Mouse (Mus musculus): ENCODE measurements around the gene Mtnr1b. TPM values are rescaled to one million over a fixed set of nuclear protein-coding genes. Genes with fewer than 3 reads are reported as not detected.
"Not testable (repeated sequence)": the region's sequence is repeated elsewhere in the genome, so short reads cannot be mapped to it uniquely, and the experiment has no call there.

The Mtnr1b gene
- polyA plus RNA-seq, 1 experiment from 2014 or later = not detected

GRCm38 (mm10) chr9:15870013-15870412, 4.3 kb downstream of the Mtnr1b start:
- H3K27me3 ChIP-seq (replicated peaks) = 0 out of 2 replicates have a peak, but pooled peaks cover 3% of the 10 kb centered on the region
- no peaks in the 10 kb centered on the region for H3K36me3 ChIP-seq
- H3K27ac ChIP-seq = no peak overlapping the region
- no peaks in the 10 kb centered on the region for H3K4me1 ChIP-seq
- H3K4me3 ChIP-seq = no peak overlapping the region
- WGBS = 74% methylated on average over 4 of the region's 4 CpGs
- H3K9me3 ChIP-seq = no peaks in the 10 kb centered on the region
- no peak overlapping the region for H3K9ac ChIP-seq
- ATAC-seq (ENCODE audit: low FRiP score, low read depth) = no peak
- H3K4me2 ChIP-seq (replicated peaks) = no peak overlapping the region

GRCm38 (mm10) chr9:15869456-15869855, 4.9 kb downstream of the Mtnr1b start:
- Histone ChIP-seq H3K4me2 (replicated peaks) (no peak overlapping the region), H3K4me3 (no peak overlapping the region), H3K27me3 (replicated peaks) (0 out of 2 replicates have a peak, but pooled peaks cover 3% of the 10 kb centered on the region), H3K36me3 (no peaks in the 10 kb centered on the region), H3K9me3 (no peaks in the 10 kb centered on the region), H3K9ac (no peak overlapping the region), H3K27ac (no peak overlapping the region), H3K4me1 (no peaks in the 10 kb centered on the region)
- no peak for ATAC-seq (ENCODE audit: low FRiP score, low read depth)
- WGBS = 78% methylated on average over 4 of the region's 4 CpGs

- Histone ChIP-seq H3K4me1 (no peaks in the 10 kb centered on the region), H3K36me3 (no peaks in the 10 kb centered on the region), H3K9me3 (no peaks in the 10 kb centered on the region), H3K4me3 (no peak overlapping the region), H3K27ac (no peak overlapping the region), H3K27me3 (replicated peaks) (no peaks in the 10 kb centered on the region), H3K9ac (no peak overlapping the region), H3K4me2 (replicated peaks) (no peak overlapping the region)
- ATAC-seq (ENCODE audit: low FRiP score, low read depth) = peak; percentile 45; the same call in 1 of the 2 replicates
- 63% methylated on average over 10 of the region's 10 CpGs for WGBS
These were observed 7.9 kb downstream of the Mtnr1b start for GRCm38 (mm10) chr9:15866280-15867072.

GRCm38 (mm10) chr9:15861402-15861801, 13.0 kb downstream of the Mtnr1b start:
- Histone ChIP-seq H3K9ac (no peak overlapping the region), H3K27ac (no peak overlapping the region)
- no peak for ATAC-seq (ENCODE audit: low FRiP score, low read depth)

GRCm38 (mm10) chr9:15850749-15851148, 23.6 kb downstream of the Mtnr1b start:
- H3K36me3 ChIP-seq = no peaks in the 10 kb centered on the region
- H3K9me3 ChIP-seq = no peaks in the 10 kb centered on the region
- H3K9ac ChIP-seq = no peak overlapping the region
- H3K4me2 ChIP-seq (replicated peaks) = no peak overlapping the region
- H3K27ac ChIP-seq = no peak overlapping the region
- H3K4me3 ChIP-seq = no peak overlapping the region
- no peaks in the 10 kb centered on the region for H3K27me3 ChIP-seq (replicated peaks)
- ATAC-seq (ENCODE audit: low FRiP score, low read depth) = no peak
- no peaks in the 10 kb centered on the region for H3K4me1 ChIP-seq

More at GRCm38 (mm10) chr9:15861402-15861801, 13.0 kb downstream of the Mtnr1b start:
- Histone ChIP-seq H3K9me3 (no peaks in the 10 kb centered on the region), H3K36me3 (no peaks in the 10 kb centered on the region), H3K4me2 (replicated peaks) (no peak overlapping the region), H3K27me3 (replicated peaks) (no peaks in the 10 kb centered on the region), H3K4me1 (no peaks in the 10 kb centered on the region), H3K4me3 (no peak overlapping the region)
- WGBS = 85% methylated on average over 5 of the region's 5 CpGs

- 90% methylated on average over 8 of the region's 8 CpGs for WGBS
- Histone ChIP-seq H3K4me1 (no peaks in the 10 kb centered on the region), H3K4me2 (replicated peaks) (no peak overlapping the region), H3K4me3 (no peak overlapping the region), H3K9me3 (no peaks in the 10 kb centered on the region), H3K27me3 (replicated peaks) (no peaks in the 10 kb centered on the region), H3K9ac (no peak overlapping the region), H3K36me3 (no peaks in the 10 kb centered on the region), H3K27ac (no peak overlapping the region)
- no peak for ATAC-seq (ENCODE audit: low FRiP score, low read depth)
These were observed 29.0 kb downstream of the Mtnr1b start for GRCm38 (mm10) chr9:15845390-15845789.

- not testable (repeated sequence) for H3K36me3 ChIP-seq; H3K4me1 ChIP-seq; H3K9me3 ChIP-seq; H3K27ac ChIP-seq; ATAC-seq (ENCODE audit: low FRiP score, low read depth); H3K27me3 ChIP-seq (replicated peaks); H3K9ac ChIP-seq; H3K4me3 ChIP-seq; H3K4me2 ChIP-seq (replicated peaks)
- 94% methylated on average over 4 of the region's 4 CpGs for WGBS
These were observed 29.4 kb downstream of the Mtnr1b start for GRCm38 (mm10) chr9:15844936-15845335.

GRCm38 (mm10) chr9:15813002-15813911, 61.1 kb downstream of the Mtnr1b start:
- ATAC-seq (ENCODE audit: low FRiP score, low read depth) = no peak
- Histone ChIP-seq H3K27me3 (replicated peaks) (no peaks in the 10 kb centered on the region), H3K4me3 (no peak overlapping the region), H3K9me3 (no peaks in the 10 kb centered on the region), H3K4me2 (replicated peaks) (no peak overlapping the region), H3K9ac (no peak overlapping the region), H3K4me1 (no peaks in the 10 kb centered on the region), H3K36me3 (no peaks in the 10 kb centered on the region), H3K27ac (no peak overlapping the region)
- WGBS = 70% methylated on average over 6 of the region's 6 CpGs

- Histone ChIP-seq H3K4me1 (no peaks in the 10 kb centered on the region), H3K27me3 (replicated peaks) (no peaks in the 10 kb centered on the region), H3K27ac (no peak overlapping the region), H3K4me3 (no peak overlapping the region), H3K9ac (no peak overlapping the region), H3K4me2 (replicated peaks) (no peak overlapping the region), H3K9me3 (no peaks in the 10 kb centered on the region), H3K36me3 (no peaks in the 10 kb centered on the region)
- ATAC-seq (ENCODE audit: low FRiP score, low read depth) = no peak
- 90% methylated on average over 2 of the region's 2 CpGs for WGBS
These were observed 70.1 kb downstream of the Mtnr1b start for GRCm38 (mm10) chr9:15804296-15804695.

- Histone ChIP-seq H3K9me3 (no peaks in the 10 kb centered on the region), H3K9ac (no peak overlapping the region), H3K4me3 (no peak overlapping the region), H3K27ac (no peak overlapping the region), H3K4me2 (replicated peaks) (no peak overlapping the region), H3K36me3 (no peaks in the 10 kb centered on the region), H3K27me3 (replicated peaks) (no peaks in the 10 kb centered on the region), H3K4me1 (no peaks in the 10 kb centered on the region)
- ATAC-seq (ENCODE audit: low FRiP score, low read depth) = no peak
These were observed 71.8 kb downstream of the Mtnr1b start for GRCm38 (mm10) chr9:15802413-15803027.

- H3K27me3 ChIP-seq (replicated peaks) = no peaks in the 10 kb centered on the region
- H3K9ac ChIP-seq = no peak overlapping the region
- H3K9me3 ChIP-seq = no peaks in the 10 kb centered on the region
- 80% methylated on average over 5 of the region's 5 CpGs for WGBS
- H3K4me2 ChIP-seq (replicated peaks) = no peak overlapping the region
- no peaks in the 10 kb centered on the region for H3K36me3 ChIP-seq
- ATAC-seq (ENCODE audit: low FRiP score, low read depth) = no peak
- H3K4me1 ChIP-seq = no peaks in the 10 kb centered on the region
- H3K4me3 ChIP-seq = no peak overlapping the region
- H3K27ac ChIP-seq = no peak overlapping the region
These were observed 74.0 kb downstream of the Mtnr1b start for GRCm38 (mm10) chr9:15800402-15800801.

- Histone ChIP-seq H3K9ac (no peak overlapping the region), H3K4me2 (replicated peaks) (no peak overlapping the region), H3K9me3 (no peaks in the 10 kb centered on the region), H3K27me3 (replicated peaks) (no peaks in the 10 kb centered on the region), H3K4me1 (no peaks in the 10 kb centered on the region), H3K27ac (no peak overlapping the region), H3K36me3 (no peaks in the 10 kb centered on the region), H3K4me3 (no peak overlapping the region)
- no peak for ATAC-seq (ENCODE audit: low FRiP score, low read depth)
- 90% methylated on average over 6 of the region's 6 CpGs for whole genome bisulfite sequencing
These were observed 79.9 kb downstream of the Mtnr1b start for GRCm38 (mm10) chr9:15794408-15794807.
